Mouse (Mus musculus) kidney, embryonic 15.5 days (tissue): Measurements from ENCODE around the gene Vmn1r158. TPM values are rescaled to one million over a fixed set of nuclear protein-coding genes. Genes with fewer than 3 reads are reported as not detected.
"Not testable (repeated sequence)": the region's sequence is repeated elsewhere in the genome, so short reads cannot be mapped to it uniquely, and the experiment has no call there.

Experiments used
- ATAC-seq: fragments of 200-750 bp; cut with Nextera tagmentation; replicated peaks from 2 replicates; pipeline ENCODE4 v1.8.0; 2017; ENCODE audit warnings: moderate TSS enrichment; ENCODE audit not compliant: low FRiP score
- H3K27ac ChIP-seq: fragments of 300-500 bp; sonication (generic); 2 replicates; pipeline ENCODE4 v1.5.1; 2015; ENCODE audit warnings: mild to moderate bottlenecking, inconsistent platforms
- H3K27me3 ChIP-seq: fragments of 300-500 bp; sonication (generic); 2 replicates; pipeline ENCODE4 v1.6.1; 2015; ENCODE audit warnings: inconsistent platforms
- H3K36me3 ChIP-seq: fragments of 300-500 bp; sonication (generic); 2 replicates; pipeline ENCODE4 v1.6.1; 2015; ENCODE audit warnings: inconsistent platforms
- H3K4me1 ChIP-seq: fragments of 300-500 bp; sonication (generic); 2 replicates; pipeline ENCODE4 v1.6.1; 2015; ENCODE audit warnings: inconsistent platforms
- H3K4me2 ChIP-seq: fragments of 300-500 bp; sonication (generic); 2 replicates; pipeline ENCODE4 v1.6.1; 2015; ENCODE audit warnings: moderate library complexity, mild to moderate bottlenecking, inconsistent platforms
- H3K4me3 ChIP-seq: fragments of 300-500 bp; sonication (generic); replicated peaks from 2 replicates; pipeline ENCODE4 v1.5.1; 2015; ENCODE audit warnings: mild to moderate bottlenecking, inconsistent platforms
- H3K9ac ChIP-seq: fragments of 300-500 bp; sonication (generic); 2 replicates; pipeline ENCODE4 v1.6.1; 2015; ENCODE audit warnings: mild to moderate bottlenecking, inconsistent platforms
- H3K9me3 ChIP-seq: fragments of 300-500 bp; sonication (generic); replicated peaks from 2 replicates; pipeline ENCODE4 v1.6.1; 2016; ENCODE audit warnings: inconsistent platforms
- WGBS: fragments of 180-500 bp; shearing (Covaris S2); methylation state at CpG from one replicate; pipeline ENCODE4 v1.1.7; 2015; ENCODE audit warnings: mixed read lengths; 5-methylcytosine and 5-hydroxymethylcytosine counted together
- polyA plus RNA-seq: library from polyadenylated mRNA; unstranded; fragments of >200 nt; fragmentation: Nextera tagmentation; extraction: Ambion mirVana; gene quantifications from 2 replicates; pipeline ENCODE4 v1.2.1, GENCODE M21; 2015

The Vmn1r158 gene
- not detected in 2 replicates for polyA plus RNA-seq

DNA sequence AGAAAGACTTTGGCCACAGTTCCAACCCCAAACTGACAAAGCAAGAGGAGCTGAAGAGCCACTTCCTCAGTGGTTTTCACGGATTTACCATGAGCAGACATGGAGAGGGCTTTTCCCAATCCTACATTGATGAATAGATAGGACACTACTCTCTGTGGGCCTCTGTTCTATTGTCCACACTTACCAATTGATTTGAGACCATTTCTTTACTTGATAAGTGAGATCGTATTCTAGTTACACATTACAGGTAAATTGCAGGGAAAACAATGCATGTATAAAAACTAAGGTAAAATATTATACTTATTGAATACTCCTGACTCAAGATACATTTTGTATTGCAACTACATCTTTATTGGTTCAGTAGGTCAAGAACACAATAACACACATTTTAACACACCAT lies at the start of gene Vmn1r158:
TSS of gene Vmn1r158 (minus strand) at position 101 of the 400 bp plus-strand sequence.
- not testable (repeated sequence) for ATAC-seq, H3K9ac ChIP-seq, H3K4me3 ChIP-seq, H3K9me3 ChIP-seq, H3K27ac ChIP-seq, H3K4me2 ChIP-seq, H3K27me3 ChIP-seq, H3K36me3 ChIP-seq, H3K4me1 ChIP-seq
- 60% methylated on average over 2 of the region's 2 CpGs for WGBS

DNA sequence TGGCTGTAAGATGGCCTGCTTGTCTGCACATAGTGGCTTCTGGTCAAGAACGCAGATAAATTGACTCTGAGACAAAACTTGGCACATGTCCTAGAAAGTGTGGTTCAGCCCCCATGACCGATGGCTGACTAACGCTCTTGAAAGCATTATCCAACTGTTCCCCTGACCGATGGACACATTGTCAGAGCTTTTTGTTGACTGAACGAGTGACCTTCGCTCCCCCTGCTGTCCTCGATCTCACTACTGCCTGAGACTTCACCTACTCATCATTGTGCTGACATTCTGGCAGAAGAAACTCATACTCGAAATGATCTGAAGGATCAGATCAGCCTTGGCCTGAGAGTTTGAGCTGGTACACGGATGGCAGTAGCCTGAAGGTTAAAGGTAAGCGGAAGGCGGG lies 14.6 kb downstream of the Vmn1r158 start:
- not testable (repeated sequence) for H3K27ac ChIP-seq, H3K9me3 ChIP-seq, H3K36me3 ChIP-seq, H3K4me2 ChIP-seq, ATAC-seq, H3K4me3 ChIP-seq, H3K9ac ChIP-seq, H3K4me1 ChIP-seq, H3K27me3 ChIP-seq
- 93% methylated on average over 7 of the region's 11 CpGs for WGBS

DNA sequence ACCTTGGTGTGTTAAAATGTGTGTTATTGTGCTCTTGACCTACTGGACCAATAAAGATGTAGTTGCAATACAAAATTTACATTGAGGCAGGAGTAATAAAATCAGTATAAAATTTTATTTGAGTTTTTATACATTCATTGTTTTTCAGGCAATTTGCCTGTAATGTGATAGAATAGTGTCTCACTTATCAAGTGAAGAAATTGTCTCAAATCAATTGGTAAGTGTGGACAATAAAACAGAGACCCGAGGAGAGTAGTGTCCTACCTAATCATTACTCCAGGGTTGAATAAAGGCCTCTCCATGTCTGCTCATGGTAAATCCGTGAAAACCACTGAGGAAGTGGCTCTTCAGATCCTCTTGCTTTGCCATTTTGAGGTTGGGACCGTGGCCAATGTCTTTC lies 29.2 kb downstream of the Vmn1r158 start, which contains the start of gene Vmn1r157:
TSS of gene Vmn1r157 (plus strand) at position 301 of the 400 bp plus-strand sequence.
- not testable (repeated sequence) for H3K9me3 ChIP-seq, H3K27ac ChIP-seq, H3K9ac ChIP-seq, H3K27me3 ChIP-seq, H3K36me3 ChIP-seq, H3K4me3 ChIP-seq, H3K4me2 ChIP-seq, H3K4me1 ChIP-seq, ATAC-seq
- WGBS: 35% methylated on average over 2 of the region's 3 CpGs

Other genes starting within 250 kb of the Vmn1r158 start
- not detected in 2 replicates for gene Gm4201, start 225.4 kb downstream of the Vmn1r158 start, polyA plus RNA-seq
- gene Gm4565, start 202.7 kb downstream of the Vmn1r158 start, polyA plus RNA-seq: not detected in 2 replicates
- gene Vmn1r155, start 132.8 kb downstream of the Vmn1r158 start, polyA plus RNA-seq: not detected in 2 replicates
- gene Gm8693, start 98.5 kb downstream of the Vmn1r158 start, polyA plus RNA-seq: not detected in 2 replicates
- not detected in 2 replicates for gene Gm4567, start 71.1 kb downstream of the Vmn1r158 start, polyA plus RNA-seq
- gene Vmn1r157, start 29.1 kb downstream of the Vmn1r158 start, polyA plus RNA-seq: not detected in 2 replicates
- gene Vmn1r159, start 52.8 kb upstream of the Vmn1r158 start, polyA plus RNA-seq: not detected in 2 replicates
- not detected in 2 replicates for gene Vmn1r160, start 80.4 kb upstream of the Vmn1r158 start, polyA plus RNA-seq
- gene Gm4214, start 193.9 kb upstream of the Vmn1r158 start, polyA plus RNA-seq: not detected in 2 replicates
- gene Gm4216, start 229.1 kb upstream of the Vmn1r158 start, polyA plus RNA-seq: not detected in 2 replicates